15 mouse cellular contexts compared by ENCODE assay signal in the genomic region with DNA sequence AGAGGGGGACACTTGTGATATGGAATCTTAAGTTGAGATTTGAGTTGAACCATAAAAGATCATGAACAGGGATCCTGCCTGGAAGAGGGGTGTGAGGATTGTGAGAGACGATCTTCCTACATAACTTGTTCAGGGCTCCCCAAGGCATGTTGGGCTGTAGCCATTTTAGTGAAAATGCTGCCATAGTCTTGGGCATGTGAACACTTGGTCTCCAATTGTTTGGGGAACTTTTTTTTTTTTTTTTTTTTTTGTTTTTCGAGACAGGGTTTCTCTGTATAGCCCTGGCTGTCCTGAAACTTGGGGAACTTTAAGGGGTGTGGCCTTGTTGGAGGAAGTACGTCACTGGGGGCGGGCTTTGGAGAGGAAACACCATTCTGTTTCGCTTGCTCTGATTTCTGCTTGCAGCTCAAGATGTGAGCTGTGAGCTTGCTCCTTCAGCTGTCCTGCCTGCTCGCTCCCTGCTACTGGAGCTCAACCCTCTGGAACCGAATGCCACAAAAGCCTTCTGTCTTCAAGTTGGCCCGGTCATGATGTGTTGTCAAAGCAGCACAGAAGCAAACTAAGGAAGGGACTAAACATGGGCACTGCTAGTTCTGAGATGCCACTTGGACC.
DNase-seq lines count a peak whose midpoint lies in the region; ATAC-seq lines count a peak whose summit lies in the region.
"Had no signal": no experiment of that assay in that cellular context is flagged by ENCODE, and none has a peak within 500 bp of the region (broad histone marks: within the 10 kb centered on the region; RNA-seq: fewer than 3 reads in every experiment).

No protein-coding gene starts in this region.

- DNase-seq in retina, postnatal 1 day: peak; percentile 51
- no peak for DNase-seq in retina, embryonic 14.5 days (ENCODE audit: low spot score)
- DNase-seq in kidney, postnatal 4 days: peak; percentile 52 to 60
- no peak for DNase-seq in urinary bladder, postnatal 14 days (ENCODE audit: low spot score)
- no peak for DNase-seq in frontal cortex, adult 2 months (ENCODE audit: extremely low spot score in 1 of 2, low spot score in 1 of 2)
- DNase-seq: adrenal gland, adult 2 months; B cell, adult 2 months; gastrocnemius, postnatal 10 days; lung, postnatal 10 days; midbrain, embryonic 14.5 days had no signal

- no peaks in the 10 kb centered on the region for H3K9me3 ChIP-seq in forebrain, embryonic 12.5 days
- no peaks in the 10 kb centered on the region for H3K9me3 ChIP-seq in forebrain, embryonic 13.5 days (replicated peaks)
- H3K9me3 ChIP-seq: heart, embryonic 13.5 days; limb, embryonic 15.5 days had no signal

- H3K4me3 ChIP-seq in forebrain, embryonic 12.5 days (replicated peaks): no peak overlapping the region
- no peak overlapping the region for H3K4me3 ChIP-seq in forebrain, embryonic 13.5 days
- H3K4me3 ChIP-seq: heart, embryonic 13.5 days; limb, embryonic 15.5 days had no signal

- no peak for ATAC-seq in forebrain, embryonic 12.5 days (ENCODE audit: low FRiP score)
- no peak for ATAC-seq in forebrain, embryonic 13.5 days
- no peak for ATAC-seq in megakaryocyte-erythroid progenitor cell, adult 5-6 weeks (replicated peaks; ENCODE audit: low FRiP score, low TSS enrichment, poor library complexity, severe bottlenecking)

- H3K4me2 ChIP-seq in forebrain, embryonic 12.5 days: no peak overlapping the region
- no peak overlapping the region for H3K4me2 ChIP-seq in forebrain, embryonic 13.5 days
- H3K4me2 ChIP-seq: heart, embryonic 13.5 days; limb, embryonic 15.5 days had no signal

- no peaks in the 10 kb centered on the region for H3K27me3 ChIP-seq in forebrain, embryonic 12.5 days
- no peaks in the 10 kb centered on the region for H3K27me3 ChIP-seq in forebrain, embryonic 13.5 days
- H3K27me3 ChIP-seq: heart, embryonic 13.5 days; limb, embryonic 15.5 days had no signal

- H3K9ac ChIP-seq in forebrain, embryonic 12.5 days: no peak overlapping the region
- H3K9ac ChIP-seq in forebrain, embryonic 13.5 days: no peak overlapping the region
- H3K9ac ChIP-seq: heart, embryonic 13.5 days; limb, embryonic 15.5 days had no signal

- no peaks in the 10 kb centered on the region; the same call in 1 of the 2 replicates for H3K4me1 ChIP-seq in forebrain, embryonic 12.5 days
- no peaks in the 10 kb centered on the region for H3K4me1 ChIP-seq in forebrain, embryonic 13.5 days
- H3K4me1 ChIP-seq: heart, embryonic 13.5 days had no signal

- H3K36me3 ChIP-seq in forebrain, embryonic 12.5 days (replicated peaks): no peaks in the 10 kb centered on the region
- H3K36me3 ChIP-seq in forebrain, embryonic 13.5 days (ENCODE audit: poor library complexity, severe bottlenecking): no peaks in the 10 kb centered on the region
- H3K36me3 ChIP-seq: heart, embryonic 13.5 days; limb, embryonic 15.5 days had no signal

- 77% methylated on average over 8 of the region's 8 CpGs for WGBS in forebrain, embryonic 12.5 days
- 78% methylated on average over 8 of the region's 8 CpGs for WGBS in forebrain, embryonic 13.5 days

- 0 out of 2 replicates have a peak overlapping the region, but pooled peaks have one; percentile 13 for H3K27ac ChIP-seq in forebrain, embryonic 12.5 days
- no peak overlapping the region for H3K27ac ChIP-seq in forebrain, embryonic 13.5 days
- H3K27ac ChIP-seq: heart, embryonic 13.5 days; limb, embryonic 15.5 days had no signal

Comparison
In these comparisons a context has a peak if more than half of its experiments do, and no peak if none do; other contexts are left out.
1. DNase-seq: peak in retina, postnatal 1 day (single experiment) and kidney, postnatal 4 days (2 of 2); none in retina, embryonic 14.5 days (single experiment), urinary bladder, postnatal 14 days (single experiment) and frontal cortex, adult 2 months (0 of 2).